ENCODE assay signal across 8 mouse cellular contexts in the genomic region with DNA sequence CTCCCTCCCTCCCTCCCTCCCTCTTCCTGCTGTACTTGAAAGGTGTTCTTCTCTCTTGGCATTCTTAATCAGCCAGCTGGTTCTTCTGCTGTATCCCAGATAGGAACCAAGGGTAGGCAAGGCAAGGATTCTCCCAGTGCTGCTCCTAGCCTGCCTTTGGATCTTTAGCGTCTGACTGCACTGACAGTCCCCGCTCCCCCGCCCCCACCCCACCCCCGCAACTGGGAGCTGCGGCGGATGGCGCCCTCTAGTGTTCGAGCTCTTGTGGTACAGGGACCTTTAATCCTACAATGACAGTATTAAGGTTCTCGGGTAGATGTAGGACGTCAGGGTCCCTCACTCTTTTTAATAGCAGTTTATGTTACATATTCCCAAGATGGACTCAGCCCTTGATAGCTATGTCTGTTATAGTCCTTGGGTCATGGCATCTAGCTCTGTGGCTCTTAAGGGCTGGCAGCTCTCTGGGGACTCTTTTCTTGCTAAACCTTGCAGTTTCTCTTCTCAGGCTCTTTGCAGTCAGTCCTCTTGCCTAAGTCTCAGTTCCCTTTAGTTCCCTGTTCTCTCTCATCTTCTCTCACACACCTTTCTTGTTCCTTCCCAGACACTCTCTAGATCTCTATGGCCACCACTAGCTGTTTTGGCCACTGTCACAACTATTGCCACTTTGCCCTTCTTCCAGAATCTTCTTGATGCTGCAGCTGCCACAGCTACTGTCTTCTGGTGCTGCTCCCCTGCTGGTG.
DNase-seq lines count a peak whose midpoint lies in the region; ATAC-seq and TF ChIP-seq lines count a peak whose summit lies in the region.

No protein-coding gene starts in this region.

- peak overlapping the region; percentile 29 for H3K4me2 ChIP-seq in forebrain, embryonic 12.5 days
- peak overlapping the region; percentile 44; the same call in 1 of the 2 replicates for H3K4me2 ChIP-seq in liver, postnatal 0 days (ENCODE audit: low read depth, low read length)
- peak overlapping the region; percentile 25 for H3K4me2 ChIP-seq in neural tube, embryonic 14.5 days (ENCODE audit: low read depth, low read length)

- TF ChIP-seq POLR2A in brain, embryonic 14.5 days (IDR thresholded peaks at IDR 0.05; ENCODE audit: borderline replicate concordance, extremely low read depth, insufficient read depth, insufficient read length, poor library complexity, severe bottlenecking), result no peak

- no peak overlapping the region for H3K27ac ChIP-seq in forebrain, embryonic 12.5 days
- H3K27ac ChIP-seq in liver, postnatal 0 days (ENCODE audit: low read depth), result no peak overlapping the region
- H3K27ac ChIP-seq in neural tube, embryonic 14.5 days (ENCODE audit: low read depth, low read length), result no peak overlapping the region; the same call in 1 of the 2 replicates

- H3K36me3 ChIP-seq in E14TG2a.4 (ENCODE audit: insufficient read depth, low read length), result no peaks in the 10 kb centered on the region
- no peaks in the 10 kb centered on the region for H3K36me3 ChIP-seq in forebrain, embryonic 12.5 days (replicated peaks)
- H3K36me3 ChIP-seq in liver, postnatal 0 days (replicated peaks; ENCODE audit: insufficient read depth, low read length), result no peaks in the 10 kb centered on the region
- no peaks in the 10 kb centered on the region for H3K36me3 ChIP-seq in neural tube, embryonic 14.5 days (ENCODE audit: control insufficient read depth, insufficient read depth, low read length)

- no peak overlapping the region for H3K9ac ChIP-seq in forebrain, embryonic 12.5 days
- no peak overlapping the region for H3K9ac ChIP-seq in liver, postnatal 0 days (replicated peaks)
- H3K9ac ChIP-seq in neural tube, embryonic 14.5 days (replicated peaks; ENCODE audit: low read depth, low read length), result no peak overlapping the region; the same call in 1 of the 2 replicates

- H3K9me3 ChIP-seq in E14TG2a.4 (ENCODE audit: low read length), result no peaks in the 10 kb centered on the region
- H3K9me3 ChIP-seq in forebrain, embryonic 12.5 days, result no peaks in the 10 kb centered on the region
- no peaks in the 10 kb centered on the region for H3K9me3 ChIP-seq in liver, postnatal 0 days (ENCODE audit: low read length)
- no peaks in the 10 kb centered on the region for H3K9me3 ChIP-seq in neural tube, embryonic 14.5 days (ENCODE audit: control insufficient read depth, low read length)

- peak; percentile 46 for TF ChIP-seq CTCF in E14TG2a.4 (conservative IDR thresholded peaks at IDR 0.05; ENCODE audit: low read length)
- peak; percentile 71 for TF ChIP-seq CTCF in brain, embryonic 14.5 days (IDR thresholded peaks at IDR 0.05; ENCODE audit: borderline replicate concordance, extremely low read depth, insufficient read depth, insufficient read length)
- TF ChIP-seq CTCF in liver, postnatal 0 days (IDR thresholded peaks at IDR 0.05; ENCODE audit: low read depth), result peak; percentile 71

- H3K4me1 ChIP-seq in E14TG2a.4 (replicated peaks; ENCODE audit: low read depth, low read length), result peaks cover 19% of the 10 kb centered on the region
- H3K4me1 ChIP-seq in forebrain, embryonic 12.5 days, result peaks cover 26% of the 10 kb centered on the region
- H3K4me1 ChIP-seq in liver, postnatal 0 days (ENCODE audit: insufficient read depth), result peaks cover 8% of the 10 kb centered on the region; the same call in 1 of the 2 replicates
- peaks cover 14% of the 10 kb centered on the region; the same call in 1 of the 2 replicates for H3K4me1 ChIP-seq in neural tube, embryonic 14.5 days (ENCODE audit: control insufficient read depth, insufficient read depth, low read length)

- peak; percentile 83 for DNase-seq in brain, embryonic 14.5 days (ENCODE audit: low read depth)
- peak; percentile 65 to 66 for DNase-seq in heart, postnatal 36 days
- DNase-seq in layer of hippocampus, adult 18-20 months (ENCODE audit: low spot score in 2 of 2), result peak; percentile 48 to 83
- DNase-seq in liver, postnatal 0 days, result peak; percentile 81
- DNase-seq in thymus, postnatal 4 days, result peak; percentile 88

- ATAC-seq in forebrain, embryonic 12.5 days (ENCODE audit: low FRiP score), result peak; percentile 62
- ATAC-seq in liver, postnatal 0 days, result peak; percentile 65
- ATAC-seq in neural tube, embryonic 14.5 days (ENCODE audit: low read depth), result peak; percentile 76

- no peak overlapping the region for H3K4me3 ChIP-seq in E14TG2a.4 (replicated peaks; ENCODE audit: low read length)
- H3K4me3 ChIP-seq in forebrain, embryonic 12.5 days (replicated peaks), result no peak overlapping the region; the same call in 1 of the 2 replicates
- H3K4me3 ChIP-seq in liver, postnatal 0 days (ENCODE audit: low read depth, low read length), result no peak overlapping the region
- H3K4me3 ChIP-seq in neural tube, embryonic 14.5 days (ENCODE audit: low read depth, low read length), result no peak overlapping the region

- H3K27me3 ChIP-seq in E14TG2a.4 (ENCODE audit: insufficient read depth, low read length), result peaks cover 29% of the 10 kb centered on the region
- peaks cover 23% of the 10 kb centered on the region for H3K27me3 ChIP-seq in forebrain, embryonic 12.5 days
- no peaks in the 10 kb centered on the region for H3K27me3 ChIP-seq in liver, postnatal 0 days (ENCODE audit: insufficient read depth, low read length)
- H3K27me3 ChIP-seq in neural tube, embryonic 14.5 days (ENCODE audit: control insufficient read depth, insufficient read depth, low read length), result no peaks in the 10 kb centered on the region

- under 1% methylated on average over 10 of the region's 10 CpGs for WGBS in forebrain, embryonic 12.5 days
- under 1% methylated on average over 10 of the region's 10 CpGs for WGBS in liver, postnatal 0 days (ENCODE audit: insufficient replicate concordance)
- WGBS in neural tube, embryonic 14.5 days, result 0% methylated on average over 10 of the region's 10 CpGs

- no peak for TF ChIP-seq EP300 in liver, postnatal 0 days (IDR thresholded peaks at IDR 0.05; ENCODE audit: low read depth)

- intact Hi-C loops in heart, postnatal 36 days (cut with DNase I), result no loop called here
